25 mouse cellular contexts compared by ENCODE assay signal in the genomic region with DNA sequence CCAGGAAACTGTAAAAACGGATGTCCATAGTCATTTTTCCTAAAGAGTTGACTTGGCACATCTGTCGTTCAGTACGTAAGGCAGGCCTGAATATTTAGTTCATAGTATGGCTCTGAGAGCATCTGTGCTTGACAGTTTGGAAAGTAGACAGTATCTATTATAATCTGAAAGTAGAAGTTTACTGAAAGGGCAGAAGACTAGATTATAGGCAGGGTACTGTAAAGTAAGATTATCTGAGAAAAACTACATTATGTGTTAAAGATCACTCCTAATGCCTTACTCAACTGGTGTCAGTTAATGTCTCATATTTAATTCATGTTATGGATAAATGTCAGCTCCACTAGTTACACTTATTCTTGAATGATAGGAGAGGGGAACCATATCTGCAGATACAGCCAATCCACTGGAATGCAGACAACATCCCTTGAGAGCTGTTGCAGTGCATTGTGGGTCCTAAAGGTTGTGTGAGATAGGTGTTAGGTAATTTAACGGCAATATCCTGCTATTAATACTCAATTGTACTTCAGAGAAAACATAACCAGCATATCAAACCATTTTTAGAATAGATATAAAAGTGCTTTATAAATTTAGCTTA.
DNase-seq lines count a peak whose midpoint lies in the region; ATAC-seq and TF ChIP-seq lines count a peak whose summit lies in the region.
"Had no signal": no experiment of that assay in that cellular context is flagged by ENCODE, and none has a peak within 500 bp of the region (broad histone marks: within the 10 kb centered on the region; RNA-seq: fewer than 3 reads in every experiment).

No protein-coding gene starts in this region.

- peaks cover 73% of the 10 kb centered on the region for H3K4me1 ChIP-seq in liver, embryonic 12.5 days
- no peaks in the 10 kb centered on the region; the same call in 1 of the 2 replicates for H3K4me1 ChIP-seq in lung, embryonic 14.5 days (ENCODE audit: insufficient read depth)
- H3K4me1 ChIP-seq in lung, adult 2 months (ENCODE audit: control insufficient read depth, insufficient read depth, low read length): no peaks in the 10 kb centered on the region
- H3K4me1 ChIP-seq in liver, embryonic 15.5 days (replicated peaks): peaks cover 69% of the 10 kb centered on the region
- H3K4me1 ChIP-seq: embryonic facial prominence, embryonic 12.5 days had no signal

- ATAC-seq in liver, embryonic 12.5 days: no peak
- no peak for ATAC-seq in lung, embryonic 14.5 days (ENCODE audit: insufficient read depth)
- no peak for ATAC-seq in liver, embryonic 15.5 days (ENCODE audit: insufficient read depth)
- ATAC-seq: forebrain, embryonic 14.5 days; forebrain, postnatal 0 days had no signal

- H3K4me3 ChIP-seq in liver, embryonic 12.5 days: no peak overlapping the region
- H3K4me3 ChIP-seq in lung, embryonic 14.5 days (ENCODE audit: low read depth, low read length): no peak overlapping the region
- no peak overlapping the region for H3K4me3 ChIP-seq in lung, adult 2 months (replicated peaks; ENCODE audit: extremely low read depth, low read depth, low read length)
- no peak overlapping the region for H3K4me3 ChIP-seq in liver, embryonic 15.5 days (replicated peaks)
- H3K4me3 ChIP-seq: embryonic facial prominence, embryonic 12.5 days; embryonic facial prominence, embryonic 15.5 days; gastrocnemius, adult 2 months; hindbrain, embryonic 12.5 days; hindbrain, embryonic 15.5 days had no signal

- no peak for DNase-seq in liver
- peak; percentile 37 for DNase-seq in lung, embryonic 14.5 days
- no peak for DNase-seq in lung, adult 2 months
- no peak for DNase-seq in kidney, adult 18-20 months
- DNase-seq: adrenal gland, adult 2 months; adrenal gland, postnatal 14 days; B cell, adult 2 months; cerebellum, adult 11 months; cerebellum, adult 2 months; cerebellum, adult 9-11 months; cerebellum, postnatal 25 days; forebrain, postnatal 0 days; gastrocnemius, adult 2 months; gastrocnemius, postnatal 14 days; heart, adult 11 months had no signal

- TF ChIP-seq POLR2A in lung, adult 2 months (IDR thresholded peaks at IDR 0.05; ENCODE audit: borderline replicate concordance, extremely low read depth, low read depth, low read length): no peak

- no peak overlapping the region for H3K9ac ChIP-seq in liver, embryonic 12.5 days
- no peak overlapping the region for H3K9ac ChIP-seq in lung, embryonic 14.5 days
- no peak overlapping the region for H3K9ac ChIP-seq in liver, embryonic 15.5 days
- H3K9ac ChIP-seq: embryonic facial prominence, embryonic 12.5 days; embryonic facial prominence, embryonic 15.5 days; forebrain, postnatal 0 days; hindbrain, embryonic 12.5 days; hindbrain, embryonic 15.5 days had no signal

- H3K9me3 ChIP-seq in liver, embryonic 12.5 days (replicated peaks): no peaks in the 10 kb centered on the region
- no peaks in the 10 kb centered on the region for H3K9me3 ChIP-seq in lung, embryonic 14.5 days (ENCODE audit: low read depth, low read length)
- no peaks in the 10 kb centered on the region for H3K9me3 ChIP-seq in liver, embryonic 15.5 days (replicated peaks)
- H3K9me3 ChIP-seq: embryonic facial prominence, embryonic 12.5 days; embryonic facial prominence, embryonic 15.5 days; hindbrain, embryonic 12.5 days; hindbrain, embryonic 15.5 days had no signal

- no peak overlapping the region for H3K4me2 ChIP-seq in liver, embryonic 12.5 days
- no peak overlapping the region for H3K4me2 ChIP-seq in lung, embryonic 14.5 days
- H3K4me2 ChIP-seq in liver, embryonic 15.5 days: no peak overlapping the region
- H3K4me2 ChIP-seq: embryonic facial prominence, embryonic 12.5 days; embryonic facial prominence, embryonic 15.5 days; heart, embryonic 11.5 days; hindbrain, embryonic 12.5 days; hindbrain, embryonic 15.5 days had no signal

- WGBS in liver, embryonic 12.5 days (ENCODE audit: insufficient replicate concordance): 65% methylated on average over 4 of the region's 4 CpGs
- WGBS in lung, embryonic 14.5 days: 51% methylated on average over 4 of the region's 4 CpGs
- 65% methylated on average over 4 of the region's 4 CpGs for WGBS in lung, adult 2 months
- WGBS in liver, embryonic 15.5 days (ENCODE audit: insufficient replicate concordance): 54% methylated on average over 4 of the region's 4 CpGs

- no peaks in the 10 kb centered on the region for H3K27me3 ChIP-seq in liver, embryonic 12.5 days (replicated peaks)
- no peaks in the 10 kb centered on the region for H3K27me3 ChIP-seq in lung, embryonic 14.5 days (ENCODE audit: insufficient read depth, low read length)
- no peaks in the 10 kb centered on the region for H3K27me3 ChIP-seq in liver, embryonic 15.5 days
- H3K27me3 ChIP-seq: CH12.LX; embryonic facial prominence, embryonic 12.5 days; embryonic facial prominence, embryonic 15.5 days; hindbrain, embryonic 12.5 days; hindbrain, embryonic 15.5 days had no signal

- TF ChIP-seq CTCF in lung, embryonic 14.5 days (IDR thresholded peaks at IDR 0.05; ENCODE audit: low read depth): no peak
- no peak for TF ChIP-seq CTCF in lung, adult 2 months (IDR thresholded peaks at IDR 0.05; ENCODE audit: insufficient read depth, low read length)

- H3K36me3 ChIP-seq in liver, embryonic 12.5 days: no peaks in the 10 kb centered on the region
- no peaks in the 10 kb centered on the region for H3K36me3 ChIP-seq in lung, embryonic 14.5 days (ENCODE audit: insufficient read depth)
- H3K36me3 ChIP-seq in liver, embryonic 15.5 days (replicated peaks): no peaks in the 10 kb centered on the region
- H3K36me3 ChIP-seq: embryonic facial prominence, embryonic 12.5 days; embryonic facial prominence, embryonic 15.5 days; G1E; hindbrain, embryonic 12.5 days; hindbrain, embryonic 15.5 days had no signal

- peak overlapping the region; percentile 5; the same call in 1 of the 2 replicates for H3K27ac ChIP-seq in liver, embryonic 12.5 days
- no peak overlapping the region for H3K27ac ChIP-seq in lung, embryonic 14.5 days (ENCODE audit: low read depth)
- H3K27ac ChIP-seq in liver, embryonic 15.5 days (replicated peaks): peak overlapping the region; percentile 25
- H3K27ac ChIP-seq: embryonic facial prominence, embryonic 12.5 days; embryonic facial prominence, embryonic 15.5 days; gastrocnemius, adult 2 months; hindbrain, embryonic 12.5 days; hindbrain, embryonic 15.5 days had no signal
